Mouse (Mus musculus) c-Kit-negative CD71-positive TER-119-positive erythroid progenitor cells, embryonic 14.5 days (primary cell): ENCODE data around the gene Tnfsf13.
"Not testable (repeated sequence)": the region's sequence is repeated elsewhere in the genome, so short reads cannot be mapped to it uniquely, and the experiment has no call there.

Source experiments
- DNase-seq: peaks from one replicate; pipeline ENCODE4 v3.0.0-alpha.2; 2013; ENCODE audit warnings: low read depth, low spot score

Gene Tnfsf13

DNA sequence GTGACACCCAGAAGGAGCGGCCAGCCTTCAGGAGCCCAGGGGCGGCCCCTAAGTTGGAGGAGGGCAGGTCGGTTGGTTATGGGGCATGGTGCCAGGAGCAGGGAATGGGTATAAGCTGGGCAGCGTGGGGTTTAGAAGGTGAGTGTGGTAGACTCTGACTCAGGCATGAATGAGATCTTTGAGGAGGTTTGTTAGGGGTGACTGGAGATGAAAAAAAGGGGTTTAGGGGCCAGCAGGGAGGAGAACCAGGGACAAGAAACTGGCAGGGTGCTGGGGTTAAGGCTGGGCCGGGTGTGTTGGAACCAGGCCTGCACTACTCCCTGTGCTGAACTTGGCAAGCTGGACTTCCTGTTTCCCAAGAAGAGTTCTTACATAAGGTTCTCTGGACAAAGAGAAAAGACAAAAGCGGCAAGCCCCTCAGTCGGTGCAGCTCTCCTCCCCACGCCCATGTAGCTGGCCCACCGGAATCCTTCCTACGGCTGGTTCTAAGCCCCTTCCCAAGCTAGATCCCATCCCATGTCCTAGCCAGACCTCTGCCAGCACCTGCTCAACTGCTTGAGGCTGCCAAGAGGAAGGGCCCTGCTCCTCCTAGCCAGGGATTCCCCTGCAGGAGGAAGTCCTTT, at the start of gene Tnfsf13:
Gene Tnfsf13, minus strand, starts transcription at position 259 of the 623 bp plus-strand sequence.
- DNase-seq: no peak

DNA sequence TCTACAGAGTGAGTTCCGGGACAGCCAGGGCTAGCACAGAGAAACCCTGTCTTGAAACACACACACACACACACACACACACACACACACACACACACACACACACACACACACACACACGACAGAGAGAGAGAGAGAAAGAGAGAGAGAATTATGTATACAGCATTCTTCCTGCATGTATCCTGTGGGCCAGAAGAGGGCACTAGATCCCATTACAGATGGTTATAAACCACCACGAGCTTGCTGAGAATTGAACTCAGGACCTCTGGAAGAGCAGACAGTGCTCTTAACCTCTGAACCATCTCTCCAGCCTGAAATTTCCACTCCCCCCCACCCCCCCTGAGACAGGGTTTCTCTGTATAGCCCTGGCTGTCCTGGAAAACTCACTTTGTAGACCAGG, 45.8 kb upstream of the Tnfsf13 start:
- DNase-seq: not testable (repeated sequence)

DNA sequence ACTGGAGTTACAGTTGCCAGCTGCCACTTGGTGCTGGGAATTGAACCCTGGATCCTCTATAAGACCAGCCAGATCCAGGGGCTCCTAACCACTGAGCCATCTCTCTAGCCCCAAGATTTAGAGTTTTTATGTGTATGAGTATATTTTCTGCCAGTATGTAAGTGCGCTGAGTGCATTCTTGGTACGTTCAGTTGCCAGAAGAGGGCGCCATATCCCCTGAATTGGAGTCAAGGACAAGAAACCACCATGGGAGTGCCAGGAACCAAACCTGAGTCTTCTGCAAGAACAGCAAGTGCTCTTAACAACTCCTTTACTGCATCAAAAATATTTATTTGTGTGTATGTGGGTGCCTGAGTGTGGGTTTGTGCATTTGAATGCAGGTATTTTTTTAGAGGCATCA, 43.5 kb upstream of the Tnfsf13 start:
- DNase-seq: peak; percentile 71

DNA sequence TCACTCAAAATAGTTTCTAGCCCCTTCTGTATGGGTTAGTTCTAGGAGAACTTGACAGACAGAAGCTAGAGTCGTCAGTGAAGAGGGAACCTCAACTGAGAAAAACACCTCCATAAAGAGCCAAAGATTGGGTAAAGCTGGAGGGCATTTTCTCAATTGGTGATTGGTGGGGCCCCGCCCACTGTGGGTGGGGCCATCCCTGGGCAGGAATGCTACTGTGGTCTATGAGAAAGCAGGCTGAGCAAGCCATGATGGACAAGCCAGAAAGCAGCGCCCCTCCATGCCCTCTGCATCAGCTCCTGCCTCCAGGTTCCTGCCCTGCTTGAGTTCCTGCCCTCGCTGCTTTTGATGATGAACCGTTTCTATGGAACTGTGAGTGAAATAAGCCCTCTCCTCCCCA, 40.4 kb upstream of the Tnfsf13 start:
- DNase-seq: no peak

DNA sequence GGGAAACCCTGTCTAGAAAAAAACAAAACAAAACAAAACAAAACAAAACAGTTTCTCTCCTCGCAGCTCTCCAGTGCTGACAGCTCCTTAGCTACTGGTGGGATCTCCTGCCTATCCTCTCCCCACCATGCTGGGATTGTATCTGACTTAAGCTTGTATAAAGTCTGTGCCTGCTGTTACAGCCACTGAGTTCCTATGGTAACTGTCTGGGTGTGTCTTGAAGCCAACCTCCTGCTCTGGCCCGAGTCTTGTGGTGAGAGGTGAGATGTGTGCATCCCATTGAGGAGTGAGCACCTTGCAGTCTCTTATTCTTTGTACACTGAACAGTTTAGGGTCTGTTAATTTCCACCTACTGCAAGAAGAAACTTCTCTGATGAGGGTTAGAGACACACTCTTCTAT, 37.5 kb upstream of the Tnfsf13 start:
- no peak for DNase-seq

DNA sequence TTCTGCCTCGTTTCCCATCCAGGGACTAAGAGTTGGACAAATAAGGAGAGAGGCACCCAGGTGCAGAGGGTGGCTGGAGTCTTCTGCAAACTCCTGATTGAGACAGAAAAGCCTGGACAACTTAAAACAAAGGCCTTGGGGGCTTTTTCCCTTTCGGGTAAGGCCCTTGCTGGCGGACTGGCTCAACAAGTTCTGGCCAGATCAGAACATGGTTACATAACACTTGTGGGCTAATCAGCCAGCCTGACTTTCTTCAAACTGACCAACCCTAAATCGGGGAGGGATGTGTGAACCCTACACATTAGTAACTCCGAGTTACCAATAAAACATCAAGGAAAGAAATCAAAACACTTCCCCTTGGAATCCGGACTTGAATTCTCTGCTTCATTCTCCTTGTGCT, 35.3 kb upstream of the Tnfsf13 start:
- DNase-seq: no peak

DNA sequence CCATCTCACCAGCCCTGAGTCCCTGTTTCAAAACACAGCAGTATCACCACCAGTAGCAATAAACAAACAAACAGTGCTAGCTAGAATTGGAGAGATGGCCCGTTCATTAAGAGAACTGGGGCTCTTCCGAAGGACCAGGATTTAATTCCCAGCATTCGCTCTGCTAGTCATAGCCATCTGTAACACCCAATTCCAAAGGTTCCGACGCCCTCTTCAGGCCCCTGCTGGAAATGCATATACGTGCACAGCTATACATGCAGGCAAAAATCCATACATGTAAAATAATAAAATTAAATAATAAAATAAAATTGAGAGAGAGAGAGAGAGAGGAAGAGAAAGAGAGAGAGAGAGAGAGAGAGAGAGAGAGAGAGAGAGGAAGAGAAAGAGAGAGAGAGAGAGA, 33.8 kb upstream of the Tnfsf13 start:
- peak; percentile 37 for DNase-seq

DNA sequence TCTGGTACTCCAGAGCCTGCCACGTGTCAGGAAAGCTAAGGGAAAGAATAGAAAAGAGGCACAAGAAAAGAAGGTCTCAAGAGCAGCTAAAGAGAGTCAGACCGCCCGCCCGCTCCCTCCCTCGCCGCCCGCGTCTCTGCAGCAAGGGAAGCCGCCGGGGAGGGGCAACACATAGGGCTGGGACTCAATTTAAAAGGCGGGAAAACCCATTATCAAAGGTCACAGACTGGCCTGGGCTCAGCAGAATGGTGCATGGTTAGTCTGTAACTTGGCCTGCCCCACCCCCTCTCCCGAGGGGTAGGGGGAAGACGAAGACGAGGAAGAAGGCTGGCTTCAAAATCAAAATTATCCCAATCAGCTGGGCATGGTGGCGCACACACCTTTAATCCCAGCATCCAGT, 33.1 kb upstream of the Tnfsf13 start:
- peak; percentile 56 for DNase-seq

DNA sequence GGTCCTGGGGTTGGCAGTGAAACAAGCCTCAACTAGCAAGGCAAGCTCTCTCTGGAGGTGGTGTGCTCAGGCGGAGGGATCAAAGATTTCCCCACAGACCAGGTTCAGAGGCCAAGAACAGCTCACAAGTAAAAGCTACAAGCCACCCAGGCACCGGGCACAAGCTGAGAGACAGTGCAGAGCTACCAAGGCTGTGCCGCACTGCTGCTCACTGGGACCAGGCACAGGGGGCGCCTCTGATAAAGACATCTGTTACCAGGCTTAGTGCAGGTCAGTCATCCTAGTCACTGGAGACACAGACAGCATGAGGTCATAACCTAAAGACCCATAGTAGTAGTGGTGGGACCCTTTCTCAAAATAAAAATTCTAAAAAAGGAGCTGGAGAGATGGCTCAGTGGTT, 31.4 kb upstream of the Tnfsf13 start:
- DNase-seq: no peak

DNA sequence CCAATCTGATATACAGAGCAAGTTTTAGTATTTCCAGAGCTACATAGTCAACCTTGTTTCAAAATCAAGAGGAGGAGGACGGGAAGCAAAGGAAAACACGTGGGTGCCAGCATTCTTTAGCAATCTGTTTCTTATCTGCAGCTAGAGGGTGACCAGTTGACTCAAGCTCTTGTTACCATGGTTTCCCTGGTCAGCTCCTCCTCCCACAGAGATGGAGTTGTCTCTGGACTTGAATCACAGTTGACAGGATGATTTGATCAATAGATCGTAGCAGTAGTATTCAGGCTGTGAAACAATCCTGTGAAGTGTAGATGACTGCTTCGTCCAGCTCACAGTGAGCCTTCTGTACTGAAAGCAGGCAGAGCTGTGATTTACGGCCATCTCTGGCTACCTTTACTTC, 30.3 kb upstream of the Tnfsf13 start:
- no peak for DNase-seq

DNA sequence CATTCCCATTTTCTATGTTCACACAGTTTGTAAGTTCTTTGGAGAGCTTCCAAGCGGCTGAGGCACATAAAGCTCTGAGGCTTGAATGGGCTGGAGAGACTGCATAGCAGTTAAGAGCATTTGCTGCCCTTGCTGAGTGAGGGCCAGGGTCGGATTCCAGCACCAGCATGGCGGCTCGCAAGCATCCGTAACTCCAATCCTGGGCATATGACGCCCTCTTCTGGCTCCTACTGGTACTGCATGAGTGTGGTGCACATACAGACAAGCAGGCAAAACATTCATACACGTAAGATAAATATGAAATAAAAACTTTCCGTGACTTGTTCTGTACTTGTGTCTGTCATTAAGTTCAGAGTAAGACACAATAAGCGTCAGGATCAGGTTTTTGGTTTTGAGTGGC, 29.9 kb upstream of the Tnfsf13 start:
- DNase-seq: peak; percentile 33

DNA sequence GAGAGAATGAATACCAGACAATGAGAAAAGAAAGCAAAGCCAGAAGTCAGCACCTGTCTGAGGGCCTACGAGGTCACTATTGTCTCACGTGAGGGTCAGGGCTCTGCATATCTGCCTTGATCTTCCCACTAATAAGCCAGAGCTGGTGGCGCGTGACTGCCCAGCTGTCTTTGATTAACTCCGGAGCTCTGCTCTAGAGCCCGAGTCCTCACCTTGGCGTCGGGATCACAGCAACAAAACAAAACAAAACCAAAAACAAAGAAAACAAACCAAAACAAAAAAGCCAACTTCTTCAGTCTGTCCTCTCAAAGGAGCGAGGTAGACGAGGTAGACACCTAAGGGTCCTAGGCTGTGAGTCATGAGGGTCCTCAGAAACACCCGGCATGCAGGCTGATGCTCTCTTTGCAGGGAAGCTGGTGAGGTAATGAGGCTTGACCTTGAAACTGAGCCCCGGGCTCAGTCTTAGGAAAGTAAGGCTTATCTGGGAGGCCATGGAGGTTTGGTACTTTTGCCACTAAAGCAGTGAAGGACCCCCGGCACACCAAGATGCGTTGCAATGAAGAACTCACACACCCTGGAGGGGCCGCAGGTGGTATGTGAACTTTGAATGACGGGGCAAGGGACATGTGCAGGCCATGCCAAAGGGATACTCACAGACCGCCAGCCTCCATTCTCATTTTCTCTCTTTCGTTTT, 29.2 kb upstream of the Tnfsf13 start:
- no peak for DNase-seq

DNA sequence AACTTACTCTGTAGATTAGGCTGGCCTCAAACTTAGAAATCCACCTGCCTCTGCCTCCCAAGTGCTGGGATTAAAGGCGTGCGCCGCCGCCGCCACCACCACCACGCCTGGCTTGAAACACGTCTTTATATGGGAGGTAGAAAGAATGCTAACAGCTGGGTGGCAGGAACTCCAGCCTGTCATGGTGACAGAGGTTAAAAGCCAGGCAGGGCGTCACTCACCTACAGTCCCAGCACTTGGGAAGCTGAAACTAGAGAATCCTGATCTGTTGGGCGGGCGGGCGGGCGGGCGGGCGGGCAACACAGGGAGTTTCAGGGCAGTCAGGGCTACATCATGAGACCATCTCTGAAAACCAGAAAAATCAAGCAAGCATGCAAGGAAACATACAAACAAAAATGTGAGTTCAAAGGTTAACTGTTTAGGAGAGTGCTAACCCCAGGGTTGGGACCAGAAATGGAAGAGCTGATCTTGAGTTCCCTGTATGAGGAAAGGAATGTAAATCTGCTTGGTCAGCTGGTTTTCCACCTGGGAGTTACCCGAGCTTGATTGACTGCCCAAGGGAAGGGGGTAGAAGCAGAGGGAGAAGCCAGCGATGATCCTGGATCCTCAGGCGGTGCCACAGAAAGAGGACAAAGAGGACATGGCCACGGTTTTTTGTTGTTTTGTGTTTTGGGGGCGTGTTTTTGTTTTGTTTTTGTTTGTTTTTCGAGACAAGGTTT, 27.5 kb upstream of the Tnfsf13 start:
- DNase-seq: no peak

DNA sequence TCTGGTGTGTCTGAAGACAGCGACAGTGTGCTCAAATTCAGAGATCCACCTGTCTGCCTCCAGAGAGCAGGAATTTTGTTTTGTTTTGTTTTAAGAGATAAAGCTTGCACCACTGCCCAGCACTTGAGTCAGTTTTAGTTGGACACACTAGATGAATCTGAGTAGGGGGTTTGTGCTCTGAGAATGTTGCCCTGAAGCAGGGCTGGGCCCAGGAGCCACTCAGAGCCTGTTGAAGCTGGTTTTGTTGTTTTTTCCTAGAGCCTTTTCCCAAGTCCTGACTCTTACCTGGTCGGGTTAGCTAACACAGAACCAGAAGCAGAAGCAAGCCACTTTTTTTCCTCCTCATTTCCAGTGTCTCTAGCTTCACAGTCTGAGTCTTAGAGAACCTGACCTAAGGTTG, 25.5 kb upstream of the Tnfsf13 start:
- DNase-seq: no peak

DNA sequence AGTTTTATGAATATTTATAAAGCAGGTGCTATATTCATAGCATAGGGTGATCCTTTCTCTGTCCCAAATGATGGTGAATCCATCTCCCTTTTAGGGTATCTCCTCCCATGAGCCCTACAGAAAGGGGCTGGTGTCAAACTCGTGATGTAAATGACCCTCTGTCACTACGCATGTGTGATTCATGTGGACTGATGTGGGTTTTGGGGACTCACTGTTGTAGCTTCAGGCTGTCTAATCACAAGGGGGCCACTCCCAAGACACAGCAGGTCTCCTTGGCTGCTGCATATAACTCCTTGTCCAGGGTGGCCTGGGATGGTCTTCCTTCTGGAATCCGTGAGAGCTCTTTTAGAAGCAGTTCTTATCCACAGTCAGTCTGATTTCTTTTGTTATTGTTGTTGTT, 24.9 kb upstream of the Tnfsf13 start:
- no peak for DNase-seq

DNA sequence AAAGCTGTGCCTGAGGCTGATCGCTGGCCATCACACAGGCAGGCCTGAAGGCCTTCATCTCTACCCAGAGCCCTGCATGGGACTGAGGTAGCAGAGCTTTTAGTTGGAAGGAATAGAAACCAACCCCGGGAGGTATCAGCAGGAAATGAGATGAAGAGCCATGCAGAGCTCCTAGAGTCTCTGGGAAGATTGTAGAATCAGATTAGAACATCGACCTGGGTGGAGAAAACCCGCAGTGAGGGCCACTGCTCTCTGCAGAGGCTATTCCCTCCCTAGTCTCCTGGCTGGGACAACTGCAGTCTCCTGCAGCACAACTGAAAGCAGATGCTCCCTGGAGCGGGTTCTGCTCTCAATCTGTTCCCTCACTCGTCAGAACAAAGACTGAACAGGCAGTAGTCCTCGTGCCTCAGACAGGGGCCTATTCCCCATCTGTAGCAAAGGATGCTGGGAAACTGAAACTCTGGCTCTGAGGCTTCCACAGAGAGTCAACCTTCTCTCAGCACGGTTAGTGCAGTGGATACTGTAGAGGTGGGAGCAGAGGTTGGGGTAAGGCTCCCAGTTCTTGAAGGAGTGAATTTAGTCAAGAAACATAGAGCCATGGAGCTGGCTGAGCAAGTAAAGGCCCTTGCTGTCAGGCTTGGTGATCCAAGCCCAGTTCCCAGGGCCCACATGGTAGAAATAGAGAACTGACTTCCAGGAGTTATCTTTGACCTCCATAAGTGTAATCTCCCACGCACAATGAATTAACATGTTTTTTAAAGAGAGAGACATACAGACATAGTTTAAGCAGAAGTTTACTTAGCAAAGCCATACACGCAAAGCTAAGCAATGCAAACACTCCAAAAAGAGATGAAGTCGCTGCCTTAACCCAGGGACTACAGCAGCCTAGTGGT, 24.2 kb upstream of the Tnfsf13 start:
- no peak for DNase-seq

DNA sequence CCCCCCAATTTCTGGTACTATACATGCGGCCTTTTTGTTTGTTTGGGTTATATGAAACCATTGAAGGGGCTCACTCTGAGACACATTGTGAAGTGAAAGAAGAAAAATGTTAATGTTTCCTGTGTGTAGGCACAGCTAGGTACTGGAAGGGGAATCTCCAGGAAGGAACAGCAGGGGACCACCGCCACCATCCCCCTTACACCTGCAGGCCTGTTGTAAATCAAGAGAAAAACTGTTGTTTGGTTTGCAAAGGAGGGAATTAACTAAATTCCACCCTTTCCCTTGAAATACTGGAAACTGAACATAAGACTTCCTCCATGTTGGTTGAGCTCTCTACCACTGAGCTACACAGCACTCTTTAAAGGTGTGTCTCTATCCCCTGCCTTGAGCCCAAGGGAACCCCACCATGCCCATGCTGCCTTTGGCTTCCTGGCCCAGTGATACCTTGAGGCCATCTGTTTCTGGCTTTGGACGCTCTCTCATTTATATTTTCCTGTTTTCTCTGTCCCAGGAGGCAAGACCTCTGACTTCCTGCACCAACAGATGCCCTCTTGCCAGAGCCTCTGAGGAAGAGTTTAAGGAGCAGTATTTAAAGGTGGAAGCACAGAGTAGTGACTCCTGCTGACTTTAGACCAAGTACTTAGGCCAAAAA, 23.2 kb upstream of the Tnfsf13 start:
- DNase-seq: no peak

DNA sequence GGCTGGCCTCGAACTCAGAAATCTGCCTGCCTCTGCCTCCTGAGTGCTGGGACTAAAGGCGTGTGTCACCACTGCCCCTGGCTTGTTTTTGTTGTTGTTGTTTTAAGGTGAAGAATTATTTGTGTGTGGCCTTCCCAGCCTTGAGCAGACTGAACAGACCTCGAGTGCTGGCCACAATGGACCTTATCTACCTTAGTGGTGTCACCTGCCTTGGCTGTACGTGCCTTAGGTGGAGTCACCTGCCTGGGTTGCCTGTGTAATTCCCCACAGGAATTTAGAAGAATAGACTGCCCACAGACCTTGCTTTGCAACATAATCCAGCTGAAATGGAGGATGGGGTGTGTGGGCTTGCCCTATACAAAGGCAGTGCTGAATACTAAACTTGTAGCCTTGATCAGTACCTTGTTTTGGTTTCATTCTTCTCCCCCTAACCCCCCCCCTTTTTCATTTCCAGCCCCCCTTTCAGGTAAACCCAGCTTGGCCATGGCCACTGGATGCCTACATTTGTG, 22.3 kb upstream of the Tnfsf13 start:
- DNase-seq: no peak

DNA sequence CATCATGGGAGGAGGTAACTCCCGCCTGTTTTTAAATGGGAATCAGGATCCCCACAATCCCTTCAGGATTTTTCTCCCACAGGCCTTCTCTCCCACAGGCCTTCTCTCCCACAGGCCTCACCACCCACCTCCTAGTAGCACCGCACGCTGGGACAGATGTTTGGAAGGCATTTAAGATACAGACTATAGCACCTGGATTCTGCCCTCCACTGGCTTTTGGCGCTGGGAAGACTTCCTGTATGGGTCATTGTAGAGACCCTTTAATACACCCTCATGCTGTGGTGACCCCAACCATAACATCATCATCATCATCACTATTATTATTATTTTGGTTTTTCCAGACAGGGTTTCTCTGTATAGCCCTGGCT, 21.9 kb upstream of the Tnfsf13 start:
- DNase-seq: no peak

DNA sequence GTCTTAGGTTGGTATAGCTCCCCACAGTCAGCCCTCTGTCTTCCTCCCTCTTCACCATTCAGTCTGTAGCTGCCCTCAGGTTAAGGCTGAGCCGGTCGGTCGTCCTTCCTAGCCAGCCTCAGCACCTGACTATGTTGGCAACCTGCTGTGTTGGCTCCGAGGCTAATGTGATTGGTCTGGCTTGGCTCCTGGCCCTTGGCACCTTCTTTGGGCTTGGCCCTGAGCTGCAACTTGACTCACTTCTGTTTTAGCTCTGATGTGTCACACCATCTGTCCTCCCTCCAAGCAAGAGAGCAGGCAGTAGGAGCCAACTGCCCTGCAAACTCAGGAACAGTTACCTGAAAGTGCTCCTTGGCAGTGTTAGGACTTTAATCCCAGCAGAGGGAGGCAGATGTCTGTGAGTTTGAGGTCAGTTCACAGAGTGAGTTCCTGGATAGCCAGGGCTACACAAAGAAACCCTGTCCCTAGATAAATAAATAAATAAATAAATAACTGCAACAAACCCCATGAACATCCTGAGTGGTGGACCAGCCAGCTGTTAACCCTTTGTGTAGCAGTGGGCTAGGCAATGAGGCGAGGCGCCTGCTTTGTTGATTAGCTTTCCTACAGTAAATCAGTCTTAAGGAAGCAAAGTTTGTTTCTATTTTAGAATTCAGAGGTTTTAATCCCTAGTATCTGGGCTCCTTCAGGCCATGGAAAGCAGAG, 21.3 kb upstream of the Tnfsf13 start:
- DNase-seq: no peak

DNA sequence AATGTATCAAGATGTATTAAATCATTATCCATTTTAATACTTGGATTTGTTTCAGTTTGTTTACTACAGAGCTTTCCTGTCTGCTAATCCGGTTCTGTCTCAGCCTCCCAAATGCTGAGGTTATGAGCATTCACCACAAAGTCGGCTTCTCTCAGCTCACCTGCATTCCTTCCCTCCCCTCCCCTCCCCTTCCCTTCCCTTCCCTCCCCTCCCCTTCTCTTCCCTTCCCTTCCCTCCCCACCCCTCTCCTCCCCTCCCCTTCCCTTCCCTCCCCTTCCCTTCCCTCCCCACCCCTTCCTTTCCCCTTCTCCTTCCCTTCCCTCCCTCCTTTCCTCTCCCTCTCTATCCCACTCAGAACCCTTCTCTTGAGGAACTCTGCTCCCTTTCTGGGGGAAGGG, 19.0 kb upstream of the Tnfsf13 start:
- DNase-seq: no peak
